Mouse (Mus musculus): ENCODE measurements around the gene Atg2b. TPM values are rescaled to one million over a fixed set of nuclear protein-coding genes. Genes with fewer than 3 reads are reported as not detected.

Gene Atg2b
- polyA plus RNA-seq, 1 experiment, result 20.0 TPM

- H3K79me2 ChIP-seq (ENCODE audit: control insufficient read depth, insufficient read depth), result no peaks in the 10 kb centered on the region
- peaks cover 11% of the 10 kb centered on the region for H3K27me3 ChIP-seq (ENCODE audit: control insufficient read depth, insufficient read depth, insufficient read length)
- TF ChIP-seq MAX (IDR thresholded peaks at IDR 0.05; ENCODE audit: low read depth), result no peak
- no peak for TF ChIP-seq POLR2AphosphoS2 (IDR thresholded peaks at IDR 0.05; ENCODE audit: insufficient read length, low read depth)
- no peak for TF ChIP-seq POLR2A (IDR thresholded peaks at IDR 0.05; ENCODE audit: insufficient read length, low read depth)
- TF ChIP-seq TCF3 (IDR thresholded peaks at IDR 0.05; ENCODE audit: insufficient read length, low read depth), result no peak
- TF ChIP-seq MYOD1 (IDR thresholded peaks at IDR 0.05; ENCODE audit: control insufficient read depth in 1 of 3, insufficient read length in 2 of 3, low read depth in 2 of 3), result no peak
- TF ChIP-seq TCF12 (IDR thresholded peaks at IDR 0.05; ENCODE audit: insufficient read depth, poor library complexity, severe bottlenecking), result no peak
- no peak overlapping the region for H3K4me2 ChIP-seq (ENCODE audit: low read depth)
- H3K36me3 ChIP-seq (ENCODE audit: control insufficient read depth, insufficient read depth), result no peaks in the 10 kb centered on the region
- H3K4me3 ChIP-seq, result no peak overlapping the region
- H3ac ChIP-seq (ENCODE audit: control insufficient read depth, insufficient read length), result no peak overlapping the region
These were observed 35.2 kb upstream of the Atg2b start for GRCm38 (mm10) chr12:105720196-105720595.

GRCm38 (mm10) chr12:105718616-105719015 lies 33.6 kb upstream of the Atg2b start:
- Histone ChIP-seq H3K4me2 (ENCODE audit: low read depth) (no peak overlapping the region), H3ac (ENCODE audit: control insufficient read depth, insufficient read length) (no peak overlapping the region), H3K79me2 (ENCODE audit: control insufficient read depth, insufficient read depth) (no peaks in the 10 kb centered on the region), H3K4me3 (no peak overlapping the region), H3K36me3 (ENCODE audit: control insufficient read depth, insufficient read depth) (no peaks in the 10 kb centered on the region), H3K27me3 (ENCODE audit: control insufficient read depth, insufficient read depth, insufficient read length) (peaks cover 11% of the 10 kb centered on the region)
- TF ChIP-seq MYOD1 (IDR thresholded peaks at IDR 0.05; ENCODE audit: control insufficient read depth in 1 of 3, insufficient read length in 2 of 3, low read depth in 2 of 3), result no peak
- TF ChIP-seq SRF (IDR thresholded peaks at IDR 0.05; ENCODE audit: control insufficient read depth, insufficient read length, low read depth), result no peak
- TF ChIP-seq E2F4 (IDR thresholded peaks at IDR 0.05; ENCODE audit: insufficient read depth), result no peak
- no peak for TF ChIP-seq TCF12 (IDR thresholded peaks at IDR 0.05; ENCODE audit: insufficient read depth, poor library complexity, severe bottlenecking)
- TF ChIP-seq USF1 (IDR thresholded peaks at IDR 0.05; ENCODE audit: low read depth), result no peak
- no peak for TF ChIP-seq CEBPB (IDR thresholded peaks at IDR 0.05; ENCODE audit: insufficient read depth, poor library complexity, severe bottlenecking)
- TF ChIP-seq POLR2AphosphoS2 (IDR thresholded peaks at IDR 0.05; ENCODE audit: insufficient read length, low read depth), result no peak
- TF ChIP-seq MAX (IDR thresholded peaks at IDR 0.05; ENCODE audit: low read depth), result no peak

DNA sequence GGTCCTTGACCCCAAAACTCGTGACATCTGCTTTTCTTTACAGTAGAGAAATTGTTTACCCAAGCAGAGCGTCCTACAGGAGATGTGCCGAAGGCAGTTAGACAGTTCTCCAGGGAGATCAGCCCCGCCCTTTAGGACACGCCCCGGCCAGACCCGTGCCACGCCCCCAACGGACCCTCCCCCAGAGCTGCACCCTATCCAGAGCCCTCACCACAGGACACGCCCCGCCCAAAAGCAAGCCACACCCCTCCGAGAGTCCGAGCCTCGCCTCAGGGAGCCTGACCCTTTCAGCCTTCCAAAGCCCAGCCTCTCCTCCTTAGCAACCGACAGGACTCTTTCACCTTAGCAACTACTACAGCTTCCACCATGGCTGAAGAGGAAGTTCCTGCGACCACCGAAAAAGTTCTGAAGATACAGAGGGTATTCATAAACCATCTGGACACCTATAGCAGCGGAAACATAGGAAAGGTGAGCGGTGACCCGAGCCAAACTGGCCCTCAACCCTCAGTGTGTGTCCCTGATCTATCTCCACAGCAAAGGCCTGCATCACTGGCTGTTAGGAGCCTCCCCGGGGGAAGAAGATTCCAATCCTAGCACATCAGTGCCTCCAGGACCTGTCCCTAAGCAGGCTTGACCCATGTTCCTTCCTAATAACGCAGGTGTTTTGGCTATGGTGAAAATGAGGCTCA lies 20.9 kb upstream of the Atg2b start, which contains the start of gene Ak7:
TSS of gene Ak7 (plus strand) at position 178 of the 689 bp plus-strand sequence.
- H3K4me2 ChIP-seq (ENCODE audit: low read depth), result no peak within 1 kb of the TSS
- H3K36me3 ChIP-seq (ENCODE audit: control insufficient read depth, insufficient read depth), result no peaks in the 10 kb centered on the region
- TF ChIP-seq TCF12 (IDR thresholded peaks at IDR 0.05; ENCODE audit: insufficient read depth, poor library complexity, severe bottlenecking) (no peak), REST (IDR thresholded peaks at IDR 0.05; ENCODE audit: insufficient read depth, insufficient read length) (no peak), USF1 (IDR thresholded peaks at IDR 0.05; ENCODE audit: low read depth) (no peak)
- H3ac ChIP-seq (ENCODE audit: control insufficient read depth, insufficient read length), result no peak within 1 kb of the TSS
- H3K79me2 ChIP-seq (ENCODE audit: control insufficient read depth, insufficient read depth), result no peaks in the 10 kb centered on the region
- no peaks in the 10 kb centered on the region for H3K27me3 ChIP-seq (ENCODE audit: control insufficient read depth, insufficient read depth, insufficient read length)
- no peak within 1 kb of the TSS for H3K4me3 ChIP-seq

DNA sequence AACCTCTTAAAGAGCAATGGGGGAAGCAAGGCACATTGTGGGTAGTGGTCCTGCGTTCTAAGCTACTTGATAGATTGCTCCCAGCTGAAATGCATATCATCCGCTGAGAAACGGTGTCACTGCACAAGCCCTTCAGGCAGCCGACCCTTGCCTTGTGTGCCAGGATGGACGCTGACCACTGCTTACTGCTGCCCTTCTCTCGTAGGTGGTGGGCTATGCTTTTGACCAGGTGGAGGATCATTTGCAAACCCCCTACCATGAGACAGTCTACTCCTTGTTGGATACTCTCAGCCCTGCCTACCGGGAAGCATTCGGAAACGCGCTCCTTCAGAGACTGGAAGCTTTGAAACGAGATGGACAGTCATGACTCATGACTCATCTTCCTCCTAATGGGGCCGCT lies 15.4 kb upstream of the Atg2b start:
- Histone ChIP-seq H3K4me3 (no peak overlapping the region), H3ac (ENCODE audit: control insufficient read depth, insufficient read length) (no peak overlapping the region), H3K4me2 (ENCODE audit: low read depth) (no peak overlapping the region), H3K27me3 (ENCODE audit: control insufficient read depth, insufficient read depth, insufficient read length) (no peaks in the 10 kb centered on the region), H3K36me3 (ENCODE audit: control insufficient read depth, insufficient read depth) (no peaks in the 10 kb centered on the region), H3K79me2 (ENCODE audit: control insufficient read depth, insufficient read depth) (peaks cover under 1% of the 10 kb centered on the region)
- TF ChIP-seq E2F4 (IDR thresholded peaks at IDR 0.05; ENCODE audit: insufficient read depth) (no peak), REST (IDR thresholded peaks at IDR 0.05; ENCODE audit: insufficient read depth, insufficient read length) (no peak), USF1 (IDR thresholded peaks at IDR 0.05; ENCODE audit: low read depth) (no peak), CEBPB (IDR thresholded peaks at IDR 0.05; ENCODE audit: insufficient read depth, poor library complexity, severe bottlenecking) (no peak)

GRCm38 (mm10) chr12:105697104-105697780 lies 12.2 kb upstream of the Atg2b start:
- peaks cover 3% of the 10 kb centered on the region for H3K79me2 ChIP-seq (ENCODE audit: control insufficient read depth, insufficient read depth)
- no peaks in the 10 kb centered on the region for H3K36me3 ChIP-seq (ENCODE audit: control insufficient read depth, insufficient read depth)
- H3ac ChIP-seq (ENCODE audit: control insufficient read depth, insufficient read length), result no peak overlapping the region
- no peak overlapping the region for H3K4me2 ChIP-seq (ENCODE audit: low read depth)
- H3K4me3 ChIP-seq, result no peak overlapping the region
- H3K27me3 ChIP-seq (ENCODE audit: control insufficient read depth, insufficient read depth, insufficient read length), result no peaks in the 10 kb centered on the region
- TF ChIP-seq TCF12 (IDR thresholded peaks at IDR 0.05; ENCODE audit: insufficient read depth, poor library complexity, severe bottlenecking), result no peak
- no peak for TF ChIP-seq POLR2AphosphoS2 (IDR thresholded peaks at IDR 0.05; ENCODE audit: insufficient read length, low read depth)
- no peak for TF ChIP-seq CEBPB (IDR thresholded peaks at IDR 0.05; ENCODE audit: insufficient read depth, poor library complexity, severe bottlenecking)
- TF ChIP-seq MAX (IDR thresholded peaks at IDR 0.05; ENCODE audit: low read depth), result no peak
- no peak for TF ChIP-seq MYOG (IDR thresholded peaks at IDR 0.05; ENCODE audit: control insufficient read depth in 1 of 3, insufficient read depth in 1 of 3, insufficient read length in 2 of 3, low read depth in 2 of 3)
- no peak for TF ChIP-seq SRF (IDR thresholded peaks at IDR 0.05; ENCODE audit: control insufficient read depth, insufficient read length, low read depth)
- TF ChIP-seq MYOD1 (IDR thresholded peaks at IDR 0.05; ENCODE audit: control insufficient read depth in 1 of 3, insufficient read length in 2 of 3, low read depth in 2 of 3), result no peak
- TF ChIP-seq POLR2A (IDR thresholded peaks at IDR 0.05; ENCODE audit: insufficient read length, low read depth), result no peak
- TF ChIP-seq USF1 (IDR thresholded peaks at IDR 0.05; ENCODE audit: low read depth), result no peak
- no peak for TF ChIP-seq TCF3 (IDR thresholded peaks at IDR 0.05; ENCODE audit: insufficient read length, low read depth)
- no peak for TF ChIP-seq E2F4 (IDR thresholded peaks at IDR 0.05; ENCODE audit: insufficient read depth)
- TF ChIP-seq REST (IDR thresholded peaks at IDR 0.05; ENCODE audit: insufficient read depth, insufficient read length), result no peak
